Mouse (Mus musculus) urinary bladder, postnatal 25 days (tissue): ENCODE data around the gene Mark3.
A peak's percentile ranks its signal among the peaks of the same experiment; 100 is the strongest.
"Not testable (repeated sequence)": the region's sequence is repeated elsewhere in the genome, so short reads cannot be mapped to it uniquely, and the experiment has no call there.

Experiments used
- DNase-seq: peaks from one replicate; pipeline ENCODE4 v3.0.0; 2022; ENCODE audit warnings: low spot score

Mark3 gene

GRCm38 (mm10) chr12:111652953-111653352 lies 78.6 kb downstream of the Mark3 start:
- no peak for DNase-seq

GRCm38 (mm10) chr12:111653434-111653833 lies 79.1 kb downstream of the Mark3 start:
- DNase-seq: peak; percentile 56

- DNase-seq: no peak
These were observed 81.4 kb downstream of the Mark3 start for GRCm38 (mm10) chr12:111655695-111656094.

GRCm38 (mm10) chr12:111659331-111659730 lies 85.0 kb downstream of the Mark3 start:
- no peak for DNase-seq

- no peak for DNase-seq
These were observed 86.3 kb downstream of the Mark3 start for GRCm38 (mm10) chr12:111660628-111661027.

- DNase-seq: not testable (repeated sequence)
These were observed 87.2 kb downstream of the Mark3 start for GRCm38 (mm10) chr12:111661554-111661953.

- DNase-seq: no peak
These were observed 89.2 kb downstream of the Mark3 start for GRCm38 (mm10) chr12:111663228-111664143.

- DNase-seq: no peak
These were observed 89.9 kb downstream of the Mark3 start for GRCm38 (mm10) chr12:111664144-111664634.

- no peak for DNase-seq
These were observed 90.9 kb downstream of the Mark3 start for GRCm38 (mm10) chr12:111665041-111665880.

- DNase-seq: no peak
These were observed 92.1 kb downstream of the Mark3 start for GRCm38 (mm10) chr12:111666380-111666779.

- no peak for DNase-seq
These were observed 93.1 kb downstream of the Mark3 start for GRCm38 (mm10) chr12:111667421-111667820.

- peak; percentile 99 for DNase-seq
These were observed 94.2 kb downstream of the Mark3 start for GRCm38 (mm10) chr12:111668457-111668912.

GRCm38 (mm10) chr12:111669000-111669788 lies 94.9 kb downstream of the Mark3 start:
- DNase-seq: no peak

GRCm38 (mm10) chr12:111669961-111670360 lies 95.6 kb downstream of the Mark3 start:
- no peak for DNase-seq

- DNase-seq: no peak
These were observed 96.1 kb downstream of the Mark3 start for GRCm38 (mm10) chr12:111670371-111670971.

GRCm38 (mm10) chr12:111670976-111671375 lies 96.7 kb downstream of the Mark3 start:
- no peak for DNase-seq

GRCm38 (mm10) chr12:111671431-111671902 lies 97.1 kb downstream of the Mark3 start:
- no peak for DNase-seq

- DNase-seq: peak; percentile 56
These were observed 97.9 kb downstream of the Mark3 start, which contains the start of gene Ckb for GRCm38 (mm10) chr12:111672176-111672575. Gene Ckb, minus strand, starts transcription at chr12:111672338.

GRCm38 (mm10) chr12:111672581-111672980 lies 98.3 kb downstream of the Mark3 start:
- DNase-seq: no peak

GRCm38 (mm10) chr12:111674850-111675486 lies 100.6 kb downstream of the Mark3 start:
- DNase-seq: no peak
